Mouse (Mus musculus) intestine, postnatal 0 days (tissue): ENCODE results near the gene Ptbp1. TPM values are rescaled to one million over a fixed set of nuclear protein-coding genes. Genes with fewer than 3 reads are reported as not detected.
A peak's percentile ranks its signal among the peaks of the same experiment; 100 is the strongest.

Experiments
- ATAC-seq: fragments of 200-750 bp; cut with Nextera tagmentation; 2 replicates; pipeline ENCODE4 v1.8.0; 2017; ENCODE audit warnings: mild to moderate bottlenecking, moderate TSS enrichment, moderate library complexity
- H3K27ac ChIP-seq: fragments of 300-500 bp; sonication (generic); 2 replicates; pipeline ENCODE4 v1.5.1; 2014; ENCODE audit warnings: mild to moderate bottlenecking, low read depth, low read length, moderate library complexity
- H3K27me3 ChIP-seq: fragments of 300-500 bp; sonication (generic); replicated peaks from 2 replicates; pipeline ENCODE4 v1.6.1; 2014; ENCODE audit warnings: low read length, mixed read lengths; ENCODE audit not compliant: control insufficient read depth, insufficient read depth
- H3K36me3 ChIP-seq: fragments of 300-500 bp; sonication (generic); 2 replicates; pipeline ENCODE4 v1.6.1; 2014; ENCODE audit warnings: mild to moderate bottlenecking, moderate library complexity; ENCODE audit not compliant: control insufficient read depth, insufficient read depth
- H3K4me1 ChIP-seq: fragments of 300-500 bp; sonication (generic); replicated peaks from 2 replicates; pipeline ENCODE4 v1.6.1; 2014; ENCODE audit warnings: antibody characterized with exemption, low read length, mixed read lengths; ENCODE audit not compliant: control insufficient read depth, insufficient read depth
- H3K4me2 ChIP-seq: fragments of 300-500 bp; sonication (generic); replicated peaks from 2 replicates; pipeline ENCODE4 v1.6.1; 2014; ENCODE audit warnings: low read depth, mild to moderate bottlenecking, moderate library complexity
- H3K4me3 ChIP-seq: fragments of 300-500 bp; sonication (generic); 2 replicates; pipeline ENCODE4 v1.5.1; 2014; ENCODE audit warnings: low read depth, low read length
- H3K9ac ChIP-seq: fragments of 300-500 bp; sonication (generic); 2 replicates; pipeline ENCODE4 v1.6.1; 2014; ENCODE audit warnings: mild to moderate bottlenecking, low read depth, low read length
- H3K9me3 ChIP-seq: fragments of 300-500 bp; sonication (generic); 2 replicates; pipeline ENCODE4 v1.6.1; 2016; ENCODE audit warnings: mixed run types; ENCODE audit not compliant: control insufficient read depth
- CTCF ChIP-seq: sonication (generic); IDR thresholded peaks from 2 replicates; pipeline ENCODE4 v1.5.1; 2016; ENCODE audit warnings: low read depth, mild to moderate bottlenecking, control low read depth, antibody characterized with exemption, moderate library complexity
- WGBS: fragments of 180-500 bp; shearing (Covaris S2); extraction: QIAGEN DNeasy Blood & Tissue Kit; methylation state at CpG from one replicate; pipeline ENCODE4 v1.1.7; 2014; 5-methylcytosine and 5-hydroxymethylcytosine counted together
- polyA plus RNA-seq: library from polyadenylated mRNA; unstranded; fragments of >200 nt; fragmentation: Nextera tagmentation; extraction: Ambion mirVana; gene quantifications from 2 replicates; pipeline ENCODE4 v1.2.1, GENCODE M21; 2015

Gene Ptbp1
- polyA plus RNA-seq, 1 experiment from 2014 or later: 92.2 TPM

DNA sequence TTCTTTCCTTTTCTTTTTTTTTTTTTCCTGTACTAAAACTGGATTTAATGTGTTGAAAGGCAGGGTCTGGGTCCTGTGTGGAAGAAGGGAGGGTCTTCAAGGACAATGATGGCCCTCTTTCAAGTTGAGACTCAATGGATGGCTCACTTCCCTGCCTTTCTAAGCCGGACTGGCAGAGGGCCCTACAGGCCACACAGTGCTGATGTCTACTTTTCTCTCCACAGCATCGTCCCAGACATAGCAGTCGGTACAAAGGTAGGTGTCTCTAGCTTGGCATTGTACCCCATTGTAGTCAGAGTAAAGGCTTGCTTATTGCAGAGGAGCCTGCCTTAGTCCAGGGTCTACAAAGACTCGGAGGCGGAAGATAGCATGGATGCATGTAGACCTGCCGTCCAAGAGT, 2.1 kb downstream of the Ptbp1 start:
- peak overlapping the region; percentile 96 for H3K9ac ChIP-seq
- peak overlapping the region; percentile 90 for H3K4me2 ChIP-seq
- 0 out of 2 replicates have a peak, but pooled peaks have one; percentile 5 for TF ChIP-seq CTCF
- peak overlapping the region; percentile 88 for H3K4me3 ChIP-seq
- H3K27me3 ChIP-seq: no peaks in the 10 kb centered on the region
- no peaks in the 10 kb centered on the region for H3K9me3 ChIP-seq
- peak overlapping the region; percentile 100 for H3K27ac ChIP-seq
- H3K4me1 ChIP-seq: peaks cover 22% of the 10 kb centered on the region
- WGBS: 6% methylated on average over 6 of the region's 6 CpGs
- H3K36me3 ChIP-seq: peaks cover 41% of the 10 kb centered on the region
- no peak for ATAC-seq

GRCm38 (mm10) chr10:79856704-79857451, 2.7 kb downstream of the Ptbp1 start:
- no peaks in the 10 kb centered on the region for H3K9me3 ChIP-seq
- H3K4me1 ChIP-seq: peaks cover 17% of the 10 kb centered on the region
- ATAC-seq: no peak
- H3K36me3 ChIP-seq: peaks cover 47% of the 10 kb centered on the region
- no peak for TF ChIP-seq CTCF
- peak overlapping the region; percentile 88 for H3K4me3 ChIP-seq
- H3K9ac ChIP-seq: peak overlapping the region; percentile 96
- H3K27me3 ChIP-seq: no peaks in the 10 kb centered on the region
- peak overlapping the region; percentile 90 for H3K4me2 ChIP-seq
- WGBS: 9% methylated on average over 7 of the region's 7 CpGs
- H3K27ac ChIP-seq: peak overlapping the region; percentile 100

DNA sequence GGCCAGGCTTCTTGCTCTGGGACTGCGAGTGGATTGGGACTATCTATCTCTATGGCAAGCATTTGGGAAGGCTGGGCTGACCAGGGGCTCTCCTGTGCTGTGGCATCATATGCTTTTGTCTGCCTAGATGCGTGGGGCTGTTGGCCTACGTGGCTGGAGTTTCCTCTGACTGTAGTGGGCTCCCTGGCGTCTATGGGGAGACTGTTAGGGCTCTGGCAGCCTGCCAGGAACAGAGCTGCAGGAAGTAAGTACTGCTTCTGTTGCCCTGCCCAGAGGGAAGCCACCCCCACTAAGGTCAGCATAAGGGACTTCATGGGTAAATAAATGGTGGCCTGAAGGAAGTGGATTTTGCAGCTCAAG, 3.2 kb downstream of the Ptbp1 start:
- no peak for TF ChIP-seq CTCF
- WGBS: 2% methylated on average over 4 of the region's 4 CpGs
- H3K9me3 ChIP-seq: no peaks in the 10 kb centered on the region
- peak overlapping the region; percentile 88 for H3K4me3 ChIP-seq
- peak overlapping the region; percentile 100 for H3K27ac ChIP-seq
- ATAC-seq: no peak
- peak overlapping the region; percentile 90 for H3K4me2 ChIP-seq
- no peaks in the 10 kb centered on the region for H3K27me3 ChIP-seq
- H3K9ac ChIP-seq: peak overlapping the region; percentile 96
- peaks cover 52% of the 10 kb centered on the region for H3K36me3 ChIP-seq
- H3K4me1 ChIP-seq: peaks cover 11% of the 10 kb centered on the region

- TF ChIP-seq CTCF: no peak
- H3K4me1 ChIP-seq: peaks cover 7% of the 10 kb centered on the region; the same call in 1 of the 2 replicates
These were observed 3.7 kb downstream of the Ptbp1 start for GRCm38 (mm10) chr10:79857894-79858293.

GRCm38 (mm10) chr10:79858416-79859074, 4.3 kb downstream of the Ptbp1 start:
- H3K9me3 ChIP-seq: no peaks in the 10 kb centered on the region
- ATAC-seq: no peak
- TF ChIP-seq CTCF: no peak
- peak overlapping the region; percentile 31; the same call in 1 of the 2 replicates for H3K27ac ChIP-seq
- H3K36me3 ChIP-seq: peaks cover 63% of the 10 kb centered on the region
- H3K4me3 ChIP-seq: no peak overlapping the region
- peak overlapping the region; percentile 90 for H3K4me2 ChIP-seq
- 20% methylated on average over 16 of the region's 17 CpGs for WGBS
- no peak overlapping the region for H3K9ac ChIP-seq
- no peaks in the 10 kb centered on the region for H3K27me3 ChIP-seq
- 0 out of 2 replicates have a peak, but pooled peaks cover 5% of the 10 kb centered on the region for H3K4me1 ChIP-seq

More at GRCm38 (mm10) chr10:79857894-79858293, 3.7 kb downstream of the Ptbp1 start:
- Histone ChIP-seq H3K27me3 (no peaks in the 10 kb centered on the region), H3K4me3 (peak overlapping the region; percentile 88; the same call in 1 of the 2 replicates), H3K9me3 (no peaks in the 10 kb centered on the region), H3K36me3 (peaks cover 57% of the 10 kb centered on the region), H3K9ac (no peak overlapping the region), H3K4me2 (peak overlapping the region; percentile 90), H3K27ac (peak overlapping the region; percentile 100; the same call in 1 of the 2 replicates)
- ATAC-seq: no peak
- 16% methylated on average over 2 of the region's 2 CpGs for WGBS

DNA sequence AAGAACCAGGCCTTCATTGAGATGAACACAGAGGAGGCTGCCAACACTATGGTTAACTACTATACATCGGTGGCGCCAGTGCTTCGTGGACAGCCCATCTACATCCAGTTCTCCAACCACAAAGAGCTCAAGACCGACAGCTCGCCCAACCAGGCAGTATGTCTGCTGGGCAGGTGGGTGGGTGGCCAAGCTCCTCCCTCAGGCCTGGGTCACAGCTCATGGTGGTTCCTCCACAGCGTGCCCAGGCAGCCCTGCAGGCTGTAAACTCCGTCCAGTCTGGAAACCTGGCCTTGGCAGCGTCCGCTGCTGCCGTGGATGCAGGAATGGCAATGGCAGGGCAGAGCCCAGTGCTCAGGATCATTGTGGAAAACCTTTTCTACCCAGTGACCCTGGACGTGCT, 4.9 kb downstream of the Ptbp1 start:
- Histone ChIP-seq H3K9ac (no peak overlapping the region), H3K27me3 (no peaks in the 10 kb centered on the region), H3K4me3 (no peak overlapping the region), H3K4me1 (0 out of 2 replicates have a peak, but pooled peaks cover 5% of the 10 kb centered on the region), H3K36me3 (peaks cover 68% of the 10 kb centered on the region), H3K4me2 (no peak overlapping the region), H3K9me3 (no peaks in the 10 kb centered on the region), H3K27ac (peak overlapping the region; percentile 22)
- no peak for ATAC-seq
- no peak for TF ChIP-seq CTCF
- 70% methylated on average over 11 of the region's 11 CpGs for WGBS
